Mouse (Mus musculus) stomach, embryonic 16.5 days (tissue): ENCODE data around the gene Gm4340. TPM values are rescaled to one million over a fixed set of nuclear protein-coding genes. Genes with fewer than 3 reads are reported as not detected.

Source experiments
- ATAC-seq: fragments of 200-750 bp; cut with Nextera tagmentation; 2 replicates; pipeline ENCODE4 v1.8.0; 2017; ENCODE audit warnings: moderate number of reproducible peaks, moderate TSS enrichment; ENCODE audit not compliant: insufficient read depth, low FRiP score
- H3K27ac ChIP-seq: fragments of 300-500 bp; sonication (generic); 2 replicates; pipeline ENCODE4 v1.5.1; 2014; ENCODE audit warnings: low read length
- H3K27me3 ChIP-seq: fragments of 300-500 bp; sonication (generic); 2 replicates; pipeline ENCODE4 v1.6.1; 2014; ENCODE audit warnings: low read length, control low read depth, mixed read lengths; ENCODE audit not compliant: control insufficient read depth, insufficient read depth
- H3K36me3 ChIP-seq: fragments of 300-500 bp; sonication (generic); 2 replicates; pipeline ENCODE4 v1.6.1; 2014; ENCODE audit warnings: low read length; ENCODE audit not compliant: control insufficient read depth, insufficient read depth
- H3K4me1 ChIP-seq: fragments of 300-500 bp; sonication (generic); 2 replicates; pipeline ENCODE4 v1.6.1; 2014; ENCODE audit warnings: low read length, control low read depth, mixed read lengths; ENCODE audit not compliant: control insufficient read depth, insufficient read depth
- H3K4me2 ChIP-seq: fragments of 300-500 bp; sonication (generic); 2 replicates; pipeline ENCODE4 v1.6.1; 2014; ENCODE audit warnings: low read depth, low read length, mixed read lengths
- H3K4me3 ChIP-seq: fragments of 300-500 bp; sonication (generic); replicated peaks from 2 replicates; pipeline ENCODE4 v1.5.1; 2014; ENCODE audit warnings: mild to moderate bottlenecking, low read length
- H3K9ac ChIP-seq: fragments of 300-500 bp; sonication (generic); 2 replicates; pipeline ENCODE4 v1.6.1; 2014; ENCODE audit warnings: low read length
- H3K9me3 ChIP-seq: fragments of 300-500 bp; sonication (generic); replicated peaks from 2 replicates; pipeline ENCODE4 v1.6.1; 2016; ENCODE audit warnings: low read length, control low read depth; ENCODE audit not compliant: control insufficient read depth
- WGBS: fragments of 180-500 bp; shearing (Covaris S2); extraction: QIAGEN DNeasy Blood & Tissue Kit; methylation state at CpG from one replicate; pipeline ENCODE4 v1.1.7; 2014; 5-methylcytosine and 5-hydroxymethylcytosine counted together
- polyA plus RNA-seq: library from polyadenylated mRNA; unstranded; fragments of >200 nt; fragmentation: Nextera tagmentation; extraction: Ambion mirVana; gene quantifications from 2 replicates; pipeline ENCODE4 v1.2.1, GENCODE M21; 2015

Gm4340 gene
- polyA plus RNA-seq, 1 experiment from 2014 or later = not detected

GRCm38 (mm10) chr10:104220303-104221021 lies 26.6 kb downstream of the Gm4340 start:
- Histone ChIP-seq H3K36me3 (no peaks in the 10 kb centered on the region), H3K9ac (no peak overlapping the region), H3K4me1 (no peaks in the 10 kb centered on the region), H3K4me3 (no peak overlapping the region), H3K4me2 (no peak overlapping the region), H3K27ac (no peak overlapping the region), H3K9me3 (no peaks in the 10 kb centered on the region), H3K27me3 (no peaks in the 10 kb centered on the region)
- 76% methylated on average over 6 of the region's 6 CpGs for WGBS
- ATAC-seq = no peak

Other genes starting within 250 kb of the Gm4340 start
- gene Gm21293, start 51.1 kb upstream of the Gm4340 start, polyA plus RNA-seq = not detected in 2 replicates
- gene Gm6763, start 42.5 kb upstream of the Gm4340 start, polyA plus RNA-seq = not detected in 2 replicates
- not detected in 2 replicates for gene Gm8764, start 34.0 kb upstream of the Gm4340 start, polyA plus RNA-seq
- not detected in 2 replicates for gene Gm21304, start 25.5 kb upstream of the Gm4340 start, polyA plus RNA-seq
- not detected in 2 replicates for gene Gm21312, start 17.0 kb upstream of the Gm4340 start, polyA plus RNA-seq
- gene Gm20765, start 8.5 kb upstream of the Gm4340 start, polyA plus RNA-seq = not detected in 2 replicates